ENCODE assay signal across 17 mouse cellular contexts in genomic region chr8:94443153-94443552, GRCm38 (mm10). TPM values are rescaled to one million over a fixed set of nuclear protein-coding genes. Genes with fewer than 3 reads are reported as not detected.
DNase-seq lines count a peak whose midpoint lies in the region; ATAC-seq and TF ChIP-seq lines count a peak whose summit lies in the region.
"Had no signal": no experiment of that assay in that cellular context is flagged by ENCODE, and none has a peak within 500 bp of the region (broad histone marks: within the 10 kb centered on the region; RNA-seq: fewer than 3 reads in every experiment).

No protein-coding gene starts in this region.

- TF ChIP-seq RAD21 in CH12.LX (IDR thresholded peaks at IDR 0.05; ENCODE audit: low read depth, low read length), result no peak; the same call in 1 of the 2 replicates

- no peak overlapping the region for H3K4me3 ChIP-seq in heart, adult 2 months
- peak overlapping the region; percentile 19 for H3K4me3 ChIP-seq in lung, adult 2 months (replicated peaks; ENCODE audit: extremely low read depth, low read depth, low read length)
- peak overlapping the region in 2 of 3 experiments; percentile 9 to 22 for H3K4me3 ChIP-seq in CH12.LX (replicated peaks in 1 of 3; ENCODE audit: low read depth in 2 of 3, low read length in 2 of 3, poor library complexity in 1 of 3)
- no peak overlapping the region for H3K4me3 ChIP-seq in forebrain, embryonic 12.5 days (replicated peaks)
- H3K4me3 ChIP-seq: embryonic facial prominence, embryonic 13.5 days; hindbrain, embryonic 13.5 days; limb, embryonic 15.5 days; lung, embryonic 15.5 days had no signal

- no peak for TF ChIP-seq EP300 in heart, adult 2 months (IDR thresholded peaks at IDR 0.05; ENCODE audit: insufficient read depth, low read depth, low read length)
- peak; percentile 89 for TF ChIP-seq EP300 in CH12.LX (IDR thresholded peaks at IDR 0.05; ENCODE audit: low read length)

- TF ChIP-seq CTCF in heart, adult 2 months (IDR thresholded peaks at IDR 0.05), result no peak
- no peak for TF ChIP-seq CTCF in lung, adult 2 months (IDR thresholded peaks at IDR 0.05; ENCODE audit: insufficient read depth, low read length)
- no peak for TF ChIP-seq CTCF in CH12.LX (conservative IDR thresholded peaks at IDR 0.05 in 1 of 2, IDR thresholded peaks at IDR 0.05 in 1 of 2; ENCODE audit: low read depth in 2 of 2, low read length in 2 of 2)

- no peak overlapping the region; the same call in 1 of the 2 replicates for H3K27ac ChIP-seq in heart, adult 2 months
- peak overlapping the region; percentile 79 for H3K27ac ChIP-seq in CH12.LX (ENCODE audit: insufficient read depth, low read depth)
- H3K27ac ChIP-seq in forebrain, embryonic 12.5 days, result no peak overlapping the region
- H3K27ac ChIP-seq: embryonic facial prominence, embryonic 13.5 days; hindbrain, embryonic 13.5 days; limb, embryonic 15.5 days; lung, embryonic 15.5 days had no signal

- peak; percentile 33; the same call in 1 of the 2 replicates for ATAC-seq in monocyte, adult 5-6 weeks (replicated peaks; ENCODE audit: insufficient number of reproducible peaks, low FRiP score, low TSS enrichment, poor library complexity, severe bottlenecking)
- ATAC-seq in forebrain, embryonic 12.5 days (ENCODE audit: low FRiP score), result no peak

- no peak overlapping the region for H3K9ac ChIP-seq in heart, adult 2 months (ENCODE audit: low read depth, low read length)
- H3K9ac ChIP-seq in CH12.LX (ENCODE audit: insufficient read depth, low read depth), result peak overlapping the region; percentile 63
- no peak overlapping the region for H3K9ac ChIP-seq in forebrain, embryonic 12.5 days
- H3K9ac ChIP-seq: embryonic facial prominence, embryonic 13.5 days; hindbrain, embryonic 13.5 days; limb, embryonic 15.5 days; lung, embryonic 15.5 days had no signal

- H3K4me2 ChIP-seq in CH12.LX (ENCODE audit: insufficient read depth, low read depth, poor library complexity, severe bottlenecking), result peak overlapping the region; percentile 95
- no peak overlapping the region for H3K4me2 ChIP-seq in forebrain, embryonic 12.5 days
- H3K4me2 ChIP-seq: embryonic facial prominence, embryonic 13.5 days; hindbrain, embryonic 13.5 days; limb, embryonic 15.5 days; lung, embryonic 15.5 days; midbrain, embryonic 11.5 days had no signal

- dilution Hi-C loops in CH12.LX (cut with MboI; ENCODE audit: extremely low pct_ligation_motif_present, extremely low pct_unique_long_range_greater_than_20kb, low sequenced_read_pairs), result no loop called here

- 0 out of 2 replicates have a peak, but pooled peaks have one; percentile 28 for TF ChIP-seq POLR2A in heart, adult 2 months (IDR thresholded peaks at IDR 0.05; ENCODE audit: insufficient read depth, low read depth, low read length)
- no peak for TF ChIP-seq POLR2A in lung, adult 2 months (IDR thresholded peaks at IDR 0.05; ENCODE audit: borderline replicate concordance, extremely low read depth, low read depth, low read length)
- TF ChIP-seq POLR2A in CH12.LX (IDR thresholded peaks at IDR 0.05; ENCODE audit: low read depth, low read length), result no peak

- no peak for DNase-seq in heart, adult 2 months
- no peak for DNase-seq in heart, postnatal 36 days
- no peak for DNase-seq in lung, adult 2 months
- DNase-seq in lung, postnatal 4 days, result no peak
- DNase-seq in CH12.LX (ENCODE audit: extremely low read depth), result no peak
- DNase-seq in cerebellum, adult 11-12 months, result no peak
- DNase-seq: adrenal gland, postnatal 25 days; gastrocnemius, postnatal 25 days; kidney, adult 11 months; layer of hippocampus, adult 9-11 months had no signal

- intact Hi-C loops in heart, adult 2 months (cut with DNase I), result no loop called here
- intact Hi-C loops in heart, postnatal 36 days (cut with DNase I), result no loop called here

- no peaks in the 10 kb centered on the region for H3K9me3 ChIP-seq in CH12.LX (replicated peaks; ENCODE audit: low read length)
- no peaks in the 10 kb centered on the region for H3K9me3 ChIP-seq in forebrain, embryonic 12.5 days
- H3K9me3 ChIP-seq: embryonic facial prominence, embryonic 13.5 days; hindbrain, embryonic 13.5 days; limb, embryonic 15.5 days; lung, embryonic 15.5 days had no signal

- in situ Hi-C loops in CH12.LX (cut with MboI; ENCODE audit: low pct_ligation_motif_present, low pct_unique_long_range_greater_than_20kb, low sequenced_read_pairs), result no loop called here

- H3K36me3 ChIP-seq in heart, adult 2 months (ENCODE audit: control insufficient read depth, insufficient read depth, low read length), result no peaks in the 10 kb centered on the region
- peaks cover 17 to 45% of the 10 kb centered on the region in 2 experiments for H3K36me3 ChIP-seq in CH12.LX (replicated peaks in 1 of 2; ENCODE audit: control insufficient read depth in 1 of 2, insufficient read depth in 1 of 2, low read length in 1 of 2)
- no peaks in the 10 kb centered on the region for H3K36me3 ChIP-seq in forebrain, embryonic 12.5 days (replicated peaks)
- H3K36me3 ChIP-seq: embryonic facial prominence, embryonic 13.5 days; hindbrain, embryonic 13.5 days; limb, embryonic 15.5 days; lung, embryonic 15.5 days had no signal

- no peaks in the 10 kb centered on the region for H3K79me2 ChIP-seq in heart, adult 2 months (replicated peaks; ENCODE audit: control insufficient read depth, insufficient read depth, low read length)
- peaks cover 78% of the 10 kb centered on the region for H3K79me2 ChIP-seq in CH12.LX (replicated peaks; ENCODE audit: control insufficient read depth, extremely low read depth, insufficient read depth, poor library complexity, severe bottlenecking)

- H3K27me3 ChIP-seq in heart, adult 2 months (ENCODE audit: control insufficient read depth, insufficient read depth, low read length), result no peaks in the 10 kb centered on the region
- H3K27me3 ChIP-seq in CH12.LX (replicated peaks), result no peaks in the 10 kb centered on the region
- no peaks in the 10 kb centered on the region for H3K27me3 ChIP-seq in forebrain, embryonic 12.5 days
- H3K27me3 ChIP-seq: embryonic facial prominence, embryonic 13.5 days; hindbrain, embryonic 13.5 days; limb, embryonic 15.5 days; lung, embryonic 15.5 days had no signal

- H3K4me1 ChIP-seq in heart, adult 2 months (ENCODE audit: control insufficient read depth, insufficient read depth, low read length), result peaks cover 3% of the 10 kb centered on the region
- peaks cover 3% of the 10 kb centered on the region; the same call in 1 of the 2 replicates for H3K4me1 ChIP-seq in lung, adult 2 months (ENCODE audit: control insufficient read depth, insufficient read depth, low read length)
- H3K4me1 ChIP-seq in CH12.LX (ENCODE audit: control insufficient read depth in 1 of 2, insufficient read depth in 2 of 2), result peaks cover 39 to 90% of the 10 kb centered on the region in 2 experiments
- no peaks in the 10 kb centered on the region for H3K4me1 ChIP-seq in forebrain, embryonic 12.5 days
- H3K4me1 ChIP-seq: embryonic facial prominence, embryonic 13.5 days; hindbrain, embryonic 13.5 days; limb, embryonic 15.5 days; lung, embryonic 15.5 days had no signal

- 60% methylated on average over 3 of the region's 3 CpGs for WGBS in heart, adult 2 months
- 39% methylated on average over 3 of the region's 3 CpGs for WGBS in lung, adult 2 months
- 95% methylated on average over 3 of the region's 3 CpGs for WGBS in forebrain, embryonic 12.5 days

TF ChIP-seq in CH12.LX, 34 proteins besides CTCF, POLR2A, EP300 and RAD21 (continues in another document):
- 0 out of 2 replicates have a peak, but pooled peaks have one; percentile 28 for TF ChIP-seq MAZ (IDR thresholded peaks at IDR 0.05; ENCODE audit: low read depth, low read length)
- no peak for TF ChIP-seq JUND (conservative IDR thresholded peaks at IDR 0.05; ENCODE audit: low read depth, low read length)
- no peak for TF ChIP-seq UBTF (IDR thresholded peaks at IDR 0.05; ENCODE audit: low read depth, low read length)
- peak; percentile 58; the same call in 1 of the 2 replicates for TF ChIP-seq MXI1 (IDR thresholded peaks at IDR 0.05; ENCODE audit: low read depth, low read length)
- no peak for TF ChIP-seq USF2 (conservative IDR thresholded peaks at IDR 0.05; ENCODE audit: low read depth, low read length)
- TF ChIP-seq KAT2A (IDR thresholded peaks at IDR 0.05; ENCODE audit: insufficient replicate concordance, low read length), result 0 out of 2 replicates have a peak, but pooled peaks have one; percentile 31
- TF ChIP-seq MEF2A (IDR thresholded peaks at IDR 0.05; ENCODE audit: borderline replicate concordance, low read depth, low read length), result peak; percentile 54; the same call in 1 of the 2 replicates
- TF ChIP-seq ETS1 (conservative IDR thresholded peaks at IDR 0.05; ENCODE audit: low read depth, low read length), result peak; percentile 84
- 0 out of 2 replicates have a peak, but pooled peaks have one; percentile 36 for TF ChIP-seq NELFE (IDR thresholded peaks at IDR 0.05; ENCODE audit: low read depth, low read length)
- peak; percentile 88 for TF ChIP-seq RCOR1 (conservative IDR thresholded peaks at IDR 0.05; ENCODE audit: low read depth, low read length)
- TF ChIP-seq CHD1 (IDR thresholded peaks at IDR 0.05; ENCODE audit: low read depth, low read length), result peak; percentile 65; the same call in 1 of the 2 replicates
- 0 out of 2 replicates have a peak, but pooled peaks have one; percentile 46 for TF ChIP-seq MAFK (IDR thresholded peaks at IDR 0.05; ENCODE audit: insufficient replicate concordance, low read length)
- TF ChIP-seq MYC (IDR thresholded peaks at IDR 0.05; ENCODE audit: low read depth, low read length), result peak; percentile 68; the same call in 1 of the 2 replicates
- no peak for TF ChIP-seq POLR2AphosphoS2 (IDR thresholded peaks at IDR 0.05; ENCODE audit: low read depth, low read length)
- peak; percentile 84 for TF ChIP-seq BHLHE40 (IDR thresholded peaks at IDR 0.05; ENCODE audit: low read depth, low read length)

RNA-seq across cellular contexts. Expression of gene Nlrc5, which starts 9.0 kb away (rescaled TPM):
- total RNA-seq in heart, adult 2 months (2021), result 1 to 10 TPM; 2.3 to 3.7 TPM
- 3.7 and 4.9 TPM in 2 replicates for polyA plus RNA-seq in heart, adult 2 months (2012; rRNA removed)
- 1 to 10 TPM; 1.2 to 2.0 TPM for total RNA-seq in heart, postnatal 36 days (2021)
- 9.3 and 12.0 TPM in 2 replicates for polyA plus RNA-seq in lung, adult 2 months (2012; rRNA removed)
- total RNA-seq in CH12.LX (2012; rRNA removed) (58.6 and 73.0 TPM in 2 replicates), CH12.LX (2014; rRNA removed) (58.1 and 60.2 TPM in 2 replicates)
- polyA plus RNA-seq in CH12.LX (2012; ENCODE audit: insufficient read length, low read depth), result 72.5 and 75.2 TPM in 2 replicates
- 77.4 to 130 TPM (median 92.6 TPM) in 3 replicates for total RNA-seq in monocyte, adult 5-6 weeks (2017)
- polyA plus RNA-seq in forebrain, embryonic 12.5 days (2016; fragmentation: Nextera tagmentation; extraction: Ambion mirVana), result 0.12 and 0.13 TPM in 2 replicates
- polyA plus RNA-seq: midbrain, embryonic 11.5 days had no signal

RNA-seq across cellular contexts. Expression of gene Herpud1, which starts 56.9 kb away (rescaled TPM):
- 100 to 1,000 TPM; 216 to 349 TPM for total RNA-seq in heart, adult 2 months (2021)
- 272 and 285 TPM in 2 replicates for polyA plus RNA-seq in heart, adult 2 months (2012; rRNA removed)
- total RNA-seq in heart, postnatal 36 days (2021), result 100 to 1,000 TPM; 281 to 377 TPM
- 341 and 489 TPM in 2 replicates for polyA plus RNA-seq in lung, adult 2 months (2012; rRNA removed)
- 172 and 206 TPM in 2 replicates for total RNA-seq in CH12.LX (2012; rRNA removed)
- 243 and 257 TPM in 2 replicates for total RNA-seq in CH12.LX (2014; rRNA removed)
- 116 and 124 TPM in 2 replicates for polyA plus RNA-seq in CH12.LX (2012; ENCODE audit: insufficient read length, low read depth)
- total RNA-seq in monocyte, adult 5-6 weeks (2017), result 155 to 165 TPM (median 163 TPM) in 3 replicates
- 52.0 and 58.0 TPM in 2 replicates for polyA plus RNA-seq in forebrain, embryonic 12.5 days (2016; fragmentation: Nextera tagmentation; extraction: Ambion mirVana)

Comparison
In these comparisons a context has a peak if more than half of its experiments do, and no peak if none do; other contexts are left out.
1. H3K4me3 ChIP-seq: peak in lung, adult 2 months (single experiment) and CH12.LX (2 of 3); none in heart, adult 2 months (single experiment) and forebrain, embryonic 12.5 days (single experiment).
2. RNA of gene Nlrc5, which starts 9.0 kb away (total RNA-seq): 77.4 to 130 TPM in monocyte, adult 5-6 weeks and 58.1 to 73.0 TPM in CH12.LX; 2.3 to 3.7 TPM in heart, adult 2 months and 1.2 to 2.0 TPM in heart, postnatal 36 days; every median in the first group is over 10 times any median in the second.